Mouse (Mus musculus) heart, embryonic 15.5 days (tissue): Measurements from ENCODE around the gene Ppp1r12b. TPM values are rescaled to one million over a fixed set of nuclear protein-coding genes. Genes with fewer than 3 reads are reported as not detected.

Source experiments
- ATAC-seq: fragments of 200-750 bp; cut with Nextera tagmentation; replicated peaks from 2 replicates; pipeline ENCODE4 v1.8.0; 2017; ENCODE audit warnings: low read depth, moderate TSS enrichment; ENCODE audit not compliant: insufficient number of reproducible peaks, insufficient read depth, low FRiP score
- H3K27ac ChIP-seq: fragments of 300-500 bp; sonication (generic); 2 replicates; pipeline ENCODE4 v1.5.1; 2015; ENCODE audit warnings: mild to moderate bottlenecking, inconsistent platforms
- H3K27me3 ChIP-seq: fragments of 300-500 bp; sonication (generic); 2 replicates; pipeline ENCODE4 v1.6.1; 2015; ENCODE audit warnings: inconsistent platforms
- H3K36me3 ChIP-seq: fragments of 300-500 bp; sonication (generic); 2 replicates; pipeline ENCODE4 v1.6.1; 2015; ENCODE audit warnings: mild to moderate bottlenecking, inconsistent platforms
- H3K4me1 ChIP-seq: fragments of 300-500 bp; sonication (generic); replicated peaks from 2 replicates; pipeline ENCODE4 v1.6.1; 2015; ENCODE audit warnings: inconsistent platforms
- H3K4me2 ChIP-seq: fragments of 300-500 bp; sonication (generic); 2 replicates; pipeline ENCODE4 v1.6.1; 2015; ENCODE audit warnings: inconsistent platforms, mild to moderate bottlenecking, moderate library complexity
- H3K4me3 ChIP-seq: fragments of 300-500 bp; sonication (generic); 2 replicates; pipeline ENCODE4 v1.5.1; 2015; ENCODE audit warnings: mild to moderate bottlenecking, inconsistent platforms
- H3K9ac ChIP-seq: fragments of 300-500 bp; sonication (generic); 2 replicates; pipeline ENCODE4 v1.6.1; 2015; ENCODE audit warnings: mild to moderate bottlenecking, inconsistent platforms
- H3K9me3 ChIP-seq: fragments of 300-500 bp; sonication (generic); replicated peaks from 2 replicates; pipeline ENCODE4 v1.6.1; 2016; ENCODE audit warnings: inconsistent platforms
- WGBS: fragments of 180-500 bp; shearing (Covaris S2); methylation state at CpG from one replicate; pipeline ENCODE4 v1.1.7; 2015; ENCODE audit warnings: mixed read lengths; 5-methylcytosine and 5-hydroxymethylcytosine counted together
- polyA plus RNA-seq: library from polyadenylated mRNA; unstranded; fragments of >200 nt; fragmentation: Nextera tagmentation; extraction: Ambion mirVana; gene quantifications from 2 replicates; pipeline ENCODE4 v1.2.1, GENCODE M21; 2015

The Ppp1r12b gene
- polyA plus RNA-seq, 1 experiment from 2014 or later: 26.0 TPM

DNA sequence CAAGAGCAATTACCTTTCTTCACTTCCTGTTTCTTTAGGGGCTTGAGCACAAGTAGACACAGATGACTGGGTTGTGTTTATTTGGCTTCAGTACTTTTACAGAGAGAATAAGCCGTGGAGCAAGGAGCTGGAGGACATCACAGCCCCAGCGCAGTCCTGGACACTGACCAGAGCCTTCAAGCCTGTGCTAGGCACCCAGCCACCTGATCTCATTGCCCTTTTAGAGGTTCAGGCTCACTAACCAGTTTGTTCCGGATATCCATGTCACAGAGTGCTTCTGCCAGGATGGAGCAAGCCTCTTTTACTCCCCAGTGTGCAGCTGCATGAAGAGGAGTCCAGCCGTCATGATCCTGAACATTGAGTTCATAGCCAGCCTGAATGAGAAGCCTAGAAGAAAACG, 63.8 kb downstream of the Ppp1r12b start:
- no peak overlapping the region for H3K27ac ChIP-seq
- no peak for ATAC-seq
- H3K4me1 ChIP-seq: no peaks in the 10 kb centered on the region
- H3K36me3 ChIP-seq: peaks cover 35% of the 10 kb centered on the region
- no peak overlapping the region for H3K4me2 ChIP-seq
- H3K9ac ChIP-seq: no peak overlapping the region
- no peak overlapping the region for H3K4me3 ChIP-seq
- WGBS: 79% methylated on average over 5 of the region's 5 CpGs
- H3K9me3 ChIP-seq: no peaks in the 10 kb centered on the region
- H3K27me3 ChIP-seq: no peaks in the 10 kb centered on the region

DNA sequence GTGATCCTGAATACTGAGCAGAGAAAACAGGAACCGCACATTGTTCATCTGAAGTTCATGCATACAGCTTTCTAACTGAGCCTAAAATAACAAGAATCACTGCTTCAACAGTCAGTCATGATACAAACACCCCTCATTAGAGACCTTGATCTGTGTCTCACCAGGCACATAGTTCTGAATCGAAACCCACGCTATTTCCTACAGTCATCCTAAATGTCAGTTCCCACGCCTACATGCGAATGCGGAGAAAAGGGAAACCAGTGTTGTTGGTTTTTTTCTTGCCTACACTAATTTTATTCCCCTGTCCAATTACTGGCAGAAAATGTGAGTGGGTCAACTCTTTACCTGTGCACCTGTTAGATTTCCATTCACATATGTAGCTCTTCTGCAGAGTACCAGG, 66.1 kb downstream of the Ppp1r12b start:
- no peak overlapping the region for H3K4me2 ChIP-seq
- peaks cover 33% of the 10 kb centered on the region for H3K36me3 ChIP-seq
- no peak for ATAC-seq
- no peak overlapping the region for H3K4me3 ChIP-seq
- no peak overlapping the region for H3K27ac ChIP-seq
- WGBS: 94% methylated on average over 6 of the region's 6 CpGs
- H3K27me3 ChIP-seq: no peaks in the 10 kb centered on the region
- H3K9me3 ChIP-seq: no peaks in the 10 kb centered on the region
- no peak overlapping the region for H3K9ac ChIP-seq
- no peaks in the 10 kb centered on the region for H3K4me1 ChIP-seq

DNA sequence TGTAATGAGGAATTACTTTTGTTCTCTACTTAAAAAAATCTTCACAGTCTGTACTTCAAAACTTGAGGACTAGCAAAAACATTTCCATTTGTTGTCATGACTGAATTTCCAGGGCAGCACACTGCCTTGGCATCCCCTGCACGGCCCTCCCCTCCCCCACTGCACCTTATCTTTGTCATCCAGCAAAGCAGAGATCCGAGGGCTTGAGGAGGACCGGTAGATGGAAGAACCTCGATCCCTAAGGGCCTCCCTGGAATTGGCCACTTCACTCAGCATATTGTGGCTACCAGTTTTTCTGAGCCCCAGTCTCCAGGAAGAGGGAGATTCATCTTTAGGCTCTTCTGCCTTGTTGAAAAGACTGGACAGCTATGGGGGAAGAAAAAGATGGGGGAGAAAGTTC, 79.9 kb downstream of the Ppp1r12b start:
- H3K4me3 ChIP-seq: no peak overlapping the region
- no peak overlapping the region for H3K27ac ChIP-seq
- 15% methylated on average over 4 of the region's 4 CpGs for WGBS
- no peak overlapping the region for H3K4me2 ChIP-seq
- ATAC-seq: no peak
- peaks cover 36% of the 10 kb centered on the region for H3K36me3 ChIP-seq
- no peak overlapping the region for H3K9ac ChIP-seq
- no peaks in the 10 kb centered on the region for H3K4me1 ChIP-seq
- no peaks in the 10 kb centered on the region for H3K9me3 ChIP-seq
- no peaks in the 10 kb centered on the region for H3K27me3 ChIP-seq

DNA sequence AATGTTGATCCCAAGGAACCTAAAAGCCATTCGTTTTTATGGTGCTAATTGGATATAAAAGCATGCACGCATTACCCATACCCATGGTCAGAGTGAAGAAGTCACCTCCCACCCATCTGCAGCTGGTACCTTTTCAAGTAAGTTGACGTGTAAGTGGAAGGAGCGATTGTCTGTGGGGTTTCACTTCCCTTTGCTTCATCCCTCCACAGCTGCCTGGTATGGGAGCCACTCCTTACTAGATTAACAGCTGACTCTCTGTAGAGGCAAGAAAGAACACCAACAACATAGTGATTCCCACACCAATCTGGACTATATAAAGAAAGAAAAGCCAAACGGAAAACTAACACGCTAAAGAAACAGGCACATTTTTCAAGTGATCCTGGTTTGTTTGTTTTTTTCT, 83.1 kb downstream of the Ppp1r12b start:
- H3K4me1 ChIP-seq: no peaks in the 10 kb centered on the region
- no peak overlapping the region for H3K4me2 ChIP-seq
- H3K9ac ChIP-seq: no peak overlapping the region
- no peaks in the 10 kb centered on the region for H3K27me3 ChIP-seq
- H3K27ac ChIP-seq: no peak overlapping the region
- no peak overlapping the region for H3K4me3 ChIP-seq
- WGBS: 82% methylated on average over 6 of the region's 6 CpGs
- peaks cover 44% of the 10 kb centered on the region for H3K36me3 ChIP-seq
- H3K9me3 ChIP-seq: no peaks in the 10 kb centered on the region
- ATAC-seq: no peak

DNA sequence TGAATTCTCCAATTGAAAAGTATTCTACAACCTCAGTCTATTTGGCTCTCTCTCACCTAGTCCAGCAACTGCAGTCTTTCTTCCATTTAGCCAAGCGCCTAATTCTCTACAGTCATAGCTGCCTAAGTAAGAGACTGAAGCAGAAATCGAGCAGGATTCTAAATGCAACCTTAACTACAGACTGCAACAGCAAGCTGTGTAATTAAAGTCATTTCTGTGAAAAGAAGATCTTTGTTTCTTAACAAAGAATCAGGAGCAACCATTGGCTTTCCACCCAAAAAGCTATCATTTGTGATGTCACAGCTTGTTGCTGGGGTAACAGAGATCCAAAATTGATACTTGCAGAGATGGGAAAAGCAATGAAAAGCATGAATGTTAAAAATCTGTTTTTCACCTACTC, 89.3 kb downstream of the Ppp1r12b start:
- peaks cover 6% of the 10 kb centered on the region for H3K4me1 ChIP-seq
- H3K4me2 ChIP-seq: no peak overlapping the region
- WGBS: 88% methylated on average over 2 of the region's 2 CpGs
- H3K4me3 ChIP-seq: no peak overlapping the region
- ATAC-seq: no peak
- H3K27me3 ChIP-seq: no peaks in the 10 kb centered on the region
- no peak overlapping the region for H3K9ac ChIP-seq
- no peaks in the 10 kb centered on the region for H3K9me3 ChIP-seq
- no peak overlapping the region for H3K27ac ChIP-seq
- peaks cover 28% of the 10 kb centered on the region for H3K36me3 ChIP-seq

DNA sequence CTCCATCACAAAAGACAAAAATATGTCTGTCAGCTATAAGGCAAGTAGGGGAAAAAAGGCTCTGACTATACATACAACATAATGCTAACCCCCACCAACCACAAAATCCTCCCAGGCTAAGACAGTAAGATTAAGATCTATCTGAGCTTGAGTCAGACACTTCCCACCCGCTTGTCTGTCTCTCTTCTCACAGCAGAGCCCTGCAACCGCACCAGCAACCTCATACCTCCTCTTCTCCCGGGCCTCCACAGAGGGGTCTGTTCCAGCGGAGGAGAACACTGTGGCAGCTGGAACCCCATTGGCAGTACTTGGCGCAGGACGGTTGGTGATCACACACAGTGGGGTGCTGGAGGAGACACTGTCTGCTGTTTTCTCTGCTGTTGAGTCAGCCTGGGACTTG, 90.2 kb downstream of the Ppp1r12b start:
- no peak overlapping the region for H3K4me3 ChIP-seq
- peaks cover 11% of the 10 kb centered on the region for H3K4me1 ChIP-seq
- no peak for ATAC-seq
- 62% methylated on average over 6 of the region's 6 CpGs for WGBS
- H3K27ac ChIP-seq: no peak overlapping the region
- no peak overlapping the region for H3K4me2 ChIP-seq
- no peaks in the 10 kb centered on the region for H3K27me3 ChIP-seq
- no peak overlapping the region for H3K9ac ChIP-seq
- H3K9me3 ChIP-seq: no peaks in the 10 kb centered on the region
- H3K36me3 ChIP-seq: peaks cover 23% of the 10 kb centered on the region

DNA sequence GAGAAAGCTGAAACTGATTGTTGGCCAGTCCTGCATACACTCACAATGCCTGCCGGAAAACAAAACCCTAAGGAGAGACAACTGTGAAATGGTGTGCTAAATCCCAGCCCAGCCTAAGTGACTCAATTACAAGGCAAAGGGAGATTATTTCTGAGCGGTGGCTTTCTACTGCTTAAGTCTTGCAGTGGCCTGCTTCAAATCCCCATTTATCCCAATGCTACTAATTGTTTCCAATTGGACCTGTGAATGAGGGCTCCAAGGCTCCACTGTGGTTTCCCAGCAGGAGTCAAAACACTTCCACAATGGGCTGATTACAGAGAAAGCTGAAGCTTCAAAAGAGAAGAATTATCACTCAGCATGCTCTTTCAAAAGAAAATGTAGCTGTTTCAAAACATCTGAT, 95.2 kb downstream of the Ppp1r12b start:
- Histone ChIP-seq H3K4me2 (no peak overlapping the region), H3K9ac (no peak overlapping the region), H3K27me3 (no peaks in the 10 kb centered on the region), H3K4me3 (no peak overlapping the region), H3K36me3 (peaks cover 9% of the 10 kb centered on the region), H3K27ac (no peak overlapping the region), H3K4me1 (peaks cover 17% of the 10 kb centered on the region), H3K9me3 (no peaks in the 10 kb centered on the region)
- ATAC-seq: no peak
- 44% methylated on average over 2 of the region's 2 CpGs for WGBS

DNA sequence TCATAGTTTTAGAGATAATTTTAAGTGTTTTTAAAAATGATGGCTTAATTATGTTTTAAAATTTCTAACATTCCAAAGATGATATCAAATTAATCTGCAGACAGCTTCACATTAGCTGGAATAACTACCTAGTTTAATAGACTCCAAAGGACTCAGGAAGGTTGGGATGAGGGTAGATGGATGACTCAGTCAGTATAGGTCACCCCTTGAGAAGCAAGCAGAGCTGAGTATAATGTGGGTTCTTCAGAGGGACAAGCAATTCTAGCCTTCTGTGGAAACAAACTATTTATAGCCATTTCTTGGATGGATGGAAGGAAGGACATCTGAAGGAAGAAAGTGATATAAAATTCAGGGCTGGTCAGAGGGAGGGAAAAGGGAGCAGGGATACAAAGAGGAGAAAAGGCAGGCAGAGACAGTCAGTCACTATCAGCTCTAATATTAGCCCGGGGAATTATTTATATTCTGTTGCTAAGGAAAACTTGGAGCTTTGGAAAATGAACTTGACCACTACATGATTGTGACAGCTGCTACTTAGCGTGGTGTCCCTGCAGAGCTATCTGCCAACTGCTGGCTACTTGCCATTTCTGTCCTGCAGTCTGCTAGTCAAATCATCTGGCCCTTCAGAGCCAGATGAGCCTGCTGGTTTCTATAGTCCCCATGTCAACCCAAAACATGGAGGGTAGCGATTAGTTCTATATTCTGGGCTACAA, 97.2 kb downstream of the Ppp1r12b start:
- peaks cover 16% of the 10 kb centered on the region for H3K4me1 ChIP-seq
- no peak overlapping the region; the same call in 1 of the 2 replicates for H3K4me2 ChIP-seq
- peaks cover 9% of the 10 kb centered on the region for H3K36me3 ChIP-seq
- no peak overlapping the region for H3K4me3 ChIP-seq
- no peaks in the 10 kb centered on the region for H3K27me3 ChIP-seq
- 28% methylated on average over 3 of the region's 3 CpGs for WGBS
- ATAC-seq: peak; percentile 81
- H3K27ac ChIP-seq: peak overlapping the region; percentile 85
- no peaks in the 10 kb centered on the region for H3K9me3 ChIP-seq
- no peak overlapping the region for H3K9ac ChIP-seq

DNA sequence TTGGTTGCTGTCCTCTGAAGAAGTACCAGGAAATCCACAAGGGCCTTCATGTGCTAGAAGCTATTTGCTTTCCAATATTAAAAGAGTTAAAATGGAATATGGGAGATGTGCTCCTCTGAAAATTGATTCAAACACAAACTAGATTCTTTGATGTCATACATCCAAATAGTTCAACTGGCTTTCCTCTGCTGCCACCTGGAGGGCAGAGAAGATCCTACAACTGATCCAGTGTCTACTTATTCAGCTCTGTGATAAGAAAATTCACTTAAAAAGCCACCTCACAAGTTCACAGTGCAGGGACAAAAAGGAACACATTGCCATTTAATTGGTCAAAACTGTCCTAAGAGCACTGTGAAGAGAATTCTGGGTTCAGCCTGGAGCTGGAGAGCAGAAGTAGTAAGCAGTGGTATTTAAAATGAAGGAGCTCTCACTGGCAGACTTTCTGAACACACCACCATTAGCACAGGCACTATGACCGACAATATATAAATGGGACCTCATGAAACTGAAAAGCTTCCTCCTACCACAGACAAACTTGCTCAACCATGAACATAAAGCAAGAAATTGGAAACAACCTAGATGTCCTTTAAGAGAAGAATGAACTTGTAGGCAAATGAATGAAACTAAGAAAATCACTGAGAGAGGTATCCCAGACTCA, 101.3 kb downstream of the Ppp1r12b start:
- 83% methylated on average over 1 of the region's 1 CpGs for WGBS

DNA sequence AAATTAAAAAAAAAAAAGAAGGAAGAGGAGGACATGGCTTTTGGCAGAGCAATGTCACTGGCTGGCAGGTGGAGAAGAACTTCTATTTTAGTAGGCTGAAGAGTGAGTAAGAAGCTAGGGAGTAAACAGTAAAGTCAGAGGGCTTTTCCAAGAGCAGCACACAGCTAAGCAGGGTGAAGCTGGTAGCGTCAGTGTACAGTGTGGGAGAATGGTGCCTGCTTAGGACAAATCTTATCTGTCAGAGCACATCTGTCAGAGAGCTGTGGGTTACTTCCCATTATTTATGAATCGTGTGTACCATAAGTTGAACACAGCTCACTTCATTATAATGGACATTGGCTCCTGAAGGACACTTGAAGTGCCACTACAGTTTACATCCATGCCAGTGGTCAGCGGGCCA, 102.9 kb downstream of the Ppp1r12b start:
- Histone ChIP-seq H3K9me3 (no peaks in the 10 kb centered on the region), H3K4me1 (0 out of 2 replicates have a peak, but pooled peaks cover 2% of the 10 kb centered on the region), H3K4me2 (no peak overlapping the region), H3K27ac (no peak overlapping the region), H3K9ac (no peak overlapping the region), H3K27me3 (no peaks in the 10 kb centered on the region), H3K36me3 (peaks cover 16% of the 10 kb centered on the region), H3K4me3 (no peak overlapping the region)
- WGBS: 81% methylated on average over 3 of the region's 3 CpGs
- no peak for ATAC-seq

More for the DNA sequence above, 101.3 kb downstream of the Ppp1r12b start:
- peaks cover 16% of the 10 kb centered on the region for H3K36me3 ChIP-seq
- H3K4me3 ChIP-seq: no peak overlapping the region
- H3K4me1 ChIP-seq: peaks cover 7% of the 10 kb centered on the region; the same call in 1 of the 2 replicates
- no peak overlapping the region for H3K4me2 ChIP-seq
- H3K27ac ChIP-seq: no peak overlapping the region; the same call in 1 of the 2 replicates
- H3K9ac ChIP-seq: no peak overlapping the region
- H3K27me3 ChIP-seq: no peaks in the 10 kb centered on the region
- ATAC-seq: no peak
- H3K9me3 ChIP-seq: no peaks in the 10 kb centered on the region

DNA sequence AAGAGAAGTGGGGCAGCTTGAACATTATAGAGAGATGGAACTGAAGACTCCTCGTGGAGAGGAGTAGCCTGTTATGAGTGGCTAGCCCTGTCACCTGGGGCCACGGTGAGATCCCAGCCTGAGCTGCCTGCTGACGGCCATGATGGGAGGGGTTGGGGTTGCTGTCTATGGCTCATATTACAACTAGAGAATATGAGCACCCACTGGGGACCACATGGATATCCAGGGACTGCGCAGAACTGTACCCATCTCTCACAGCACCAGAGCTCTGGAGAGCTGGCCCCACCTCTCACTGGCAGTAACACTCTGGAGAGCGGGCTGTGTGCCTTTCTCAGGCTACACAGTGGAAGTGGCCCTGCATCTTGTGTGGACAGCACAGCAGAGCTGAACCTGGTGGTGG, 104.5 kb downstream of the Ppp1r12b start:
- no peak for ATAC-seq

DNA sequence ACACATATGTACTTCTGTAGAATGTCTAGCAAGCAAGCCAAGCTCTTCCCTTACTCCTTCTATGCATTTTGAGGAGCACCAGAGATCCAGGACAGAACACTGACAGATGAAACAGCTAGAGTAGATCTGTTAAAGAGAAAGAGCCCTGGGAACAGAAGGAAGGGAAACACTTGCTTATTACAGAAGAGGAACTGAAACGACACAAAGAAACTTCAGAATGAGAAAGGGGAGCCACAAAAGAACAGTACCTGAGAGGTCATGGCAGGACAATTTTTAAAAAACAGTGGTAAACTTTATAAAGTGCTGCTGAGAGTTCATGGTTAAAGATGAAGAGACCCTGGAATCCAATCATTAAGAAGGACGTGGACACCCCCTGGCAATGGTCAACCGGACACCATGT, 105.4 kb downstream of the Ppp1r12b start:
- Histone ChIP-seq H3K27ac (no peak overlapping the region), H3K4me1 (peaks cover 19% of the 10 kb centered on the region), H3K9me3 (no peaks in the 10 kb centered on the region), H3K4me3 (no peak overlapping the region), H3K9ac (no peak overlapping the region), H3K27me3 (no peaks in the 10 kb centered on the region), H3K36me3 (peaks cover 16% of the 10 kb centered on the region), H3K4me2 (no peak overlapping the region)
- 93% methylated on average over 3 of the region's 3 CpGs for WGBS
- no peak for ATAC-seq

More for the DNA sequence above, 104.5 kb downstream of the Ppp1r12b start:
- H3K4me3 ChIP-seq: no peak overlapping the region
- H3K27ac ChIP-seq: no peak overlapping the region
- WGBS: 91% methylated on average over 5 of the region's 5 CpGs
- no peaks in the 10 kb centered on the region for H3K27me3 ChIP-seq
- H3K4me1 ChIP-seq: peaks cover 16% of the 10 kb centered on the region
- no peak overlapping the region for H3K9ac ChIP-seq
- peaks cover 16% of the 10 kb centered on the region for H3K36me3 ChIP-seq
- no peaks in the 10 kb centered on the region for H3K9me3 ChIP-seq
- no peak overlapping the region for H3K4me2 ChIP-seq
